Mouse (Mus musculus): ENCODE results near the gene Tmem91.
"Not testable (repeated sequence)": the region's sequence is repeated elsewhere in the genome, so short reads cannot be mapped to it uniquely, and the experiment has no call there.

Tmem91 gene

GRCm38 (mm10) chr7:25674719-25675300 is at the start of gene Tmem91:
Gene Tmem91 (minus strand): TSS chr7:25675166.
- no peak for DNase-seq

- not testable (repeated sequence) for DNase-seq
Observed at GRCm38 (mm10) chr7:25721776-25722175, 46.8 kb upstream of the Tmem91 start.

GRCm38 (mm10) chr7:25720760-25721159 is 45.8 kb upstream of the Tmem91 start:
- DNase-seq = no peak

GRCm38 (mm10) chr7:25719761-25720610 is 45.0 kb upstream of the Tmem91 start:
- peak; percentile 49 to 74 for DNase-seq

- DNase-seq = peak; percentile 84 to 86
Observed at GRCm38 (mm10) chr7:25718788-25719417, 43.9 kb upstream of the Tmem91 start, which contains the start of gene Ccdc97. Gene Ccdc97 (minus strand): TSS chr7:25719088.

- DNase-seq = no peak
Observed at GRCm38 (mm10) chr7:25717478-25717877, 42.5 kb upstream of the Tmem91 start.

- no peak for DNase-seq
Observed at GRCm38 (mm10) chr7:25715731-25716271, 40.8 kb upstream of the Tmem91 start.

GRCm38 (mm10) chr7:25714581-25714980 is 39.6 kb upstream of the Tmem91 start:
- no peak for DNase-seq

GRCm38 (mm10) chr7:25712801-25713200 is 37.8 kb upstream of the Tmem91 start:
- DNase-seq = no peak

- DNase-seq = no peak
Observed at GRCm38 (mm10) chr7:25711731-25712197, 36.8 kb upstream of the Tmem91 start.

GRCm38 (mm10) chr7:25711165-25711564 is 36.2 kb upstream of the Tmem91 start:
- DNase-seq = no peak

GRCm38 (mm10) chr7:25710519-25711130 is 35.7 kb upstream of the Tmem91 start:
- no peak for DNase-seq

- DNase-seq = no peak
Observed at GRCm38 (mm10) chr7:25709961-25710360, 35.0 kb upstream of the Tmem91 start.

GRCm38 (mm10) chr7:25707581-25708292 is 32.8 kb upstream of the Tmem91 start:
- DNase-seq = no peak

GRCm38 (mm10) chr7:25706578-25707170 is 31.7 kb upstream of the Tmem91 start:
- no peak for DNase-seq

GRCm38 (mm10) chr7:25705801-25706251 is 30.9 kb upstream of the Tmem91 start:
- no peak for DNase-seq

GRCm38 (mm10) chr7:25704716-25705364 is 29.9 kb upstream of the Tmem91 start:
- DNase-seq = no peak

GRCm38 (mm10) chr7:25703793-25704494 is 29.0 kb upstream of the Tmem91 start:
- DNase-seq = peak in 1 of 2 experiments; percentile 6

- no peak for DNase-seq
Observed at GRCm38 (mm10) chr7:25702350-25702749, 27.4 kb upstream of the Tmem91 start.

- peak in 1 of 2 experiments; percentile 38 for DNase-seq
Observed at GRCm38 (mm10) chr7:25700732-25701131, 25.8 kb upstream of the Tmem91 start.

Measured in spleen, adult 18-20 months (tissue).